ENCODE assay signal across 11 mouse cellular contexts in genomic region chr1:90253465-90253864, GRCm38 (mm10).
"Had no signal": no experiment of that assay in that cellular context is flagged by ENCODE, and none has a peak within 500 bp of the region (broad histone marks: within the 10 kb centered on the region; RNA-seq: fewer than 3 reads in every experiment).

No protein-coding gene starts in this region.

- H3K9ac ChIP-seq: limb, embryonic 13.5 days; liver, embryonic 14.5 days; stomach, embryonic 15.5 days had no signal

- H3K27me3 ChIP-seq: stomach, embryonic 15.5 days had no signal

- H3K4me3 ChIP-seq: limb, embryonic 13.5 days; stomach, embryonic 15.5 days had no signal

- DNase-seq: kidney, adult 11 months; left cerebral cortex, postnatal 4 days; lung, adult 18-20 months; lung, postnatal 36 days; midbrain, embryonic 14.5 days; right cerebral cortex, postnatal 14 days; thymus, adult 2 months; thymus, postnatal 25 days had no signal

- H3K9me3 ChIP-seq: limb, embryonic 13.5 days; stomach, embryonic 15.5 days had no signal

- H3K27ac ChIP-seq: limb, embryonic 13.5 days; liver, embryonic 14.5 days; stomach, embryonic 15.5 days had no signal

- H3K4me2 ChIP-seq: limb, embryonic 13.5 days; stomach, embryonic 15.5 days had no signal

- H3K36me3 ChIP-seq: limb, embryonic 13.5 days; stomach, embryonic 15.5 days had no signal
